ENCODE assay signal across 25 mouse cellular contexts in the genomic region with DNA sequence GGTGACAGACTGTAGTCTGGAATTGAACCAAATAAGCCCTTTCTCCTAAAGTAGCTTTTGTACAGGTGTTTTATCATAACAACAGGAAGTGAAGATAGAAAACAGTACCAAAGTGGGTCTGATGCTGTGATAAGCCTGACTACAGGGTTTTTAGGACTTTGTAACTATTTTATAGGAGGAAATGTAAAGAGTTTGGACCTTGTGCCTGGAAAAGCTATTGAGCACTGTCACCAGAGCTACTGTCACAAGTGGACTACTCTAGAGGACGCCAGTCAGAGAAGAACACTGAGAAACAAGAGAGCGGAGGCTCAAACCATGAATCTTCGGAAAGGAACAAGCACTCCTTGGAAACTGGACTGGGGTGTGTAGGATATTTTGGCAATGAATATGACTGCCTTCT.
"Had no signal": no experiment of that assay in that cellular context is flagged by ENCODE, and none has a peak within 500 bp of the region (broad histone marks: within the 10 kb centered on the region; RNA-seq: fewer than 3 reads in every experiment).

No protein-coding gene starts in this region.

- ATAC-seq: hindbrain, postnatal 0 days; inflammation-experienced regulatory T-cells, adult 6 months; liver, embryonic 12.5 days had no signal

- H3K9ac ChIP-seq: heart, embryonic 13.5 days; heart, embryonic 15.5 days; hindbrain, embryonic 13.5 days; hindbrain, embryonic 15.5 days; kidney, embryonic 15.5 days; limb, embryonic 13.5 days; limb, embryonic 15.5 days; liver, embryonic 12.5 days; liver, embryonic 14.5 days had no signal

- H3K27ac ChIP-seq: heart, adult 2 months; heart, embryonic 13.5 days; heart, embryonic 15.5 days; hindbrain, embryonic 13.5 days; hindbrain, embryonic 15.5 days; hindbrain, postnatal 0 days; kidney, embryonic 15.5 days; kidney, postnatal 0 days; limb, embryonic 13.5 days; limb, embryonic 15.5 days; liver, embryonic 12.5 days; liver, embryonic 14.5 days had no signal

- H3K4me2 ChIP-seq: heart, embryonic 11.5 days; heart, embryonic 13.5 days; heart, embryonic 15.5 days; hindbrain, embryonic 13.5 days; hindbrain, embryonic 15.5 days; kidney, embryonic 15.5 days; limb, embryonic 13.5 days; limb, embryonic 15.5 days; liver, embryonic 12.5 days had no signal

- H3K4me3 ChIP-seq: heart, adult 2 months; heart, embryonic 13.5 days; heart, embryonic 15.5 days; hindbrain, embryonic 13.5 days; hindbrain, embryonic 15.5 days; kidney, embryonic 15.5 days; limb, embryonic 13.5 days; limb, embryonic 15.5 days; liver, embryonic 12.5 days had no signal

- H3K9me3 ChIP-seq: heart, embryonic 13.5 days; heart, embryonic 15.5 days; hindbrain, embryonic 13.5 days; hindbrain, embryonic 15.5 days; kidney, embryonic 15.5 days; limb, embryonic 13.5 days; limb, embryonic 15.5 days; liver, embryonic 12.5 days had no signal

- DNase-seq: gastrocnemius, postnatal 14 days; gastrocnemius, postnatal 36 days; heart, adult 11 months; heart, adult 2 months; heart, postnatal 14 days; heart, postnatal 36 days; kidney, adult 11 months; kidney, adult 2 months; kidney, adult 9 months; kidney, postnatal 14 days; kidney, postnatal 36 days; left cerebral cortex, postnatal 4 days had no signal

- H3K4me1 ChIP-seq: heart, embryonic 13.5 days; heart, embryonic 15.5 days; hindbrain, embryonic 13.5 days; hindbrain, embryonic 15.5 days; kidney, embryonic 15.5 days; limb, embryonic 13.5 days; limb, embryonic 15.5 days had no signal

- H3K27me3 ChIP-seq: heart, embryonic 13.5 days; heart, embryonic 15.5 days; hindbrain, embryonic 13.5 days; hindbrain, embryonic 15.5 days; kidney, embryonic 15.5 days; limb, embryonic 13.5 days; limb, embryonic 15.5 days; liver, embryonic 12.5 days had no signal
